Mouse (Mus musculus) CH12.LX (cell line): ENCODE data around the gene Psap. TPM values are rescaled to one million over a fixed set of nuclear protein-coding genes. Genes with fewer than 3 reads are reported as not detected.

ENCODE experiments used
- DNase-seq: peaks from one replicate; pipeline ENCODE4 v3.0.0-alpha.2; 2013; ENCODE audit errors: extremely low read depth
- H3K27ac ChIP-seq: 2 replicates; pipeline ENCODE4 v1.5.1; 2012; ENCODE audit warnings: low read depth, mild to moderate bottlenecking, control low read depth, moderate library complexity; ENCODE audit not compliant: insufficient read depth
- H3K27me3 ChIP-seq: replicated peaks from 2 replicates; pipeline ENCODE3; 2012; ENCODE audit warnings: inconsistent platforms
- H3K36me3 ChIP-seq, 2 experiments: replicated peaks in 1 of 2; 2 replicates each; pipeline versions ENCODE3 to v1.6.1; 2012; ENCODE audit warnings: inconsistent platforms in 1 of 2, low read length in 1 of 2, mild to moderate bottlenecking in 1 of 2, mixed read lengths in 1 of 2, moderate library complexity in 1 of 2; ENCODE audit not compliant: control insufficient read depth in 1 of 2, insufficient read depth in 1 of 2
- H3K4me1 ChIP-seq, 2 experiments: 2 replicates each; pipeline ENCODE4 v1.6.1; 2012; ENCODE audit warnings: inconsistent platforms in 1 of 2, moderate library complexity in 1 of 2; ENCODE audit not compliant: insufficient read depth in 2 of 2, control insufficient read depth in 1 of 2
- H3K4me2 ChIP-seq: 2 replicates; pipeline ENCODE4 v1.6.1; 2012; ENCODE audit warnings: low read depth, mild to moderate bottlenecking, control low read depth; ENCODE audit not compliant: poor library complexity, insufficient read depth, severe bottlenecking
- H3K4me3 ChIP-seq, 3 experiments: fragments of 150-350 bp in 1 of 3; sonication (generic) in 1 of 3; replicated peaks in 1 of 3; 2 replicates each; pipeline versions ENCODE3 to v1.5.1; 2011 to 2012; ENCODE audit warnings: low read depth in 2 of 3, low read length in 2 of 3, mild to moderate bottlenecking in 2 of 3, moderate library complexity in 2 of 3, control low read depth in 1 of 3, improper control_type of control experiment in 1 of 3, inconsistent platforms in 1 of 3, mixed read lengths in 1 of 3; ENCODE audit not compliant: poor library complexity in 1 of 3
- H3K79me2 ChIP-seq: replicated peaks from 2 replicates; pipeline ENCODE4 v1.6.1; 2012; ENCODE audit warnings: mild to moderate bottlenecking, moderate library complexity; ENCODE audit not compliant: control insufficient read depth, poor library complexity, insufficient read depth, severe bottlenecking; ENCODE audit errors: extremely low read depth
- H3K9ac ChIP-seq: 2 replicates; pipeline ENCODE4 v1.6.1; 2012; ENCODE audit warnings: low read depth, mild to moderate bottlenecking, control low read depth, moderate library complexity; ENCODE audit not compliant: insufficient read depth
- H3K9me3 ChIP-seq: replicated peaks from 2 replicates; pipeline ENCODE3; 2012; ENCODE audit warnings: low read length, inconsistent platforms, mixed read lengths
- CHD2 ChIP-seq: IDR thresholded peaks from 2 replicates; pipeline ENCODE4 v1.6.1; 2011; ENCODE audit warnings: low read length, improper control_type of control experiment
- E2F4 ChIP-seq: IDR thresholded peaks from 2 replicates; pipeline ENCODE4 v1.6.1; 2011; ENCODE audit warnings: low read depth, low read length, improper control_type of control experiment; ENCODE audit not compliant: insufficient replicate concordance
- ELF1 ChIP-seq: IDR thresholded peaks from 2 replicates; pipeline ENCODE4 v1.6.1; 2014; ENCODE audit warnings: low read depth, mild to moderate bottlenecking, inconsistent platforms, low read length, improper control_type of control experiment
- EP300 ChIP-seq: IDR thresholded peaks from 2 replicates; pipeline ENCODE4 v1.6.1; 2011; ENCODE audit warnings: low read length, improper control_type of control experiment
- GABPA ChIP-seq: IDR thresholded peaks from 2 replicates; pipeline ENCODE4 v1.6.1; 2012; ENCODE audit warnings: low read depth, low read length, improper control_type of control experiment, inconsistent platforms; ENCODE audit not compliant: insufficient replicate concordance
- HCFC1 ChIP-seq: IDR thresholded peaks from 2 replicates; pipeline ENCODE4 v1.6.1; 2012; ENCODE audit warnings: low read depth, mild to moderate bottlenecking, inconsistent platforms, low read length, improper control_type of control experiment
- NELFE ChIP-seq: IDR thresholded peaks from 2 replicates; pipeline ENCODE4 v1.6.1; 2011; ENCODE audit warnings: low read depth, low read length, improper control_type of control experiment
- NRF1 ChIP-seq: IDR thresholded peaks from 2 replicates; pipeline ENCODE4 v1.6.1; 2014; ENCODE audit warnings: low read depth, mild to moderate bottlenecking, inconsistent platforms, low read length, improper control_type of control experiment, moderate library complexity
- PAX5 ChIP-seq: IDR thresholded peaks from 2 replicates; pipeline ENCODE4 v1.6.1; 2012; ENCODE audit warnings: low read length, inconsistent platforms, mixed read lengths
- POLR2A ChIP-seq: IDR thresholded peaks from 2 replicates; pipeline ENCODE4 v1.6.1; 2011; ENCODE audit warnings: low read depth, mild to moderate bottlenecking, improper control_type of control experiment, low read length
- RAD21 ChIP-seq: IDR thresholded peaks from 2 replicates; pipeline ENCODE4 v1.6.1; 2011; ENCODE audit warnings: low read depth, mild to moderate bottlenecking, low read length, improper control_type of control experiment, moderate library complexity
- RCOR1 ChIP-seq: conservative IDR thresholded peaks from 2 replicates; pipeline ENCODE4 v1.6.1; 2012; ENCODE audit warnings: low read depth, mild to moderate bottlenecking, inconsistent platforms, low read length, improper control_type of control experiment
- SIN3A ChIP-seq: IDR thresholded peaks from 2 replicates; pipeline ENCODE4 v1.6.1; 2012; ENCODE audit warnings: low read length, improper control_type of control experiment, inconsistent platforms
- TBP ChIP-seq: conservative IDR thresholded peaks from 2 replicates; pipeline ENCODE4 v1.6.1; 2011; ENCODE audit warnings: low read depth, low read length, improper control_type of control experiment
- USF1 ChIP-seq: IDR thresholded peaks from 2 replicates; pipeline ENCODE4 v1.6.1; 2014; ENCODE audit warnings: low read depth, mild to moderate bottlenecking, inconsistent platforms, low read length, improper control_type of control experiment
- ZKSCAN1 ChIP-seq: IDR thresholded peaks from 2 replicates; pipeline ENCODE4 v1.6.1; 2012; ENCODE audit warnings: low read depth, inconsistent platforms, low read length, improper control_type of control experiment, borderline replicate concordance
- ZMIZ1 ChIP-seq: IDR thresholded peaks from 2 replicates; pipeline ENCODE4 v1.6.1; 2012; ENCODE audit warnings: low read depth, mild to moderate bottlenecking, inconsistent platforms, low read length, improper control_type of control experiment
- dilution Hi-C: fragments of 300-500 bp; cut with MboI; formaldehyde crosslinking; loops from 2 replicates; pipeline ENCODE4 v1.14.3; 2020; ENCODE audit warnings: low sequenced_read_pairs; ENCODE audit not compliant: extremely low pct_unique_long_range_greater_than_20kb, extremely low pct_ligation_motif_present
- in situ Hi-C: fragments of 300-500 bp; cut with MboI; formaldehyde crosslinking; loops from 3 replicates; pipeline ENCODE4 v1.14.3; 2019; ENCODE audit warnings: low sequenced_read_pairs, low pct_ligation_motif_present, low pct_unique_long_range_greater_than_20kb, mixed read lengths
- polyA plus RNA-seq: library from polyadenylated mRNA; unstranded; fragments of >175 nt; gene quantifications from 2 replicates; pipeline ENCODE4 v1.2.1, GENCODE M21; 2012; ENCODE audit warnings: low read depth; ENCODE audit not compliant: insufficient read length
- total RNA-seq, 2 experiments: library from RNA; depleted of rRNA; stranded (reverse); fragments of 300-350 nt in 1 of 2; fragments of >200 nt in 1 of 2; gene quantifications; 2 replicates each; pipeline ENCODE4 v1.2.3; 2012 to 2014

Psap gene
- total and polyA plus RNA-seq, 3 experiments, result 223 to 470 (median 300) TPM

DNA sequence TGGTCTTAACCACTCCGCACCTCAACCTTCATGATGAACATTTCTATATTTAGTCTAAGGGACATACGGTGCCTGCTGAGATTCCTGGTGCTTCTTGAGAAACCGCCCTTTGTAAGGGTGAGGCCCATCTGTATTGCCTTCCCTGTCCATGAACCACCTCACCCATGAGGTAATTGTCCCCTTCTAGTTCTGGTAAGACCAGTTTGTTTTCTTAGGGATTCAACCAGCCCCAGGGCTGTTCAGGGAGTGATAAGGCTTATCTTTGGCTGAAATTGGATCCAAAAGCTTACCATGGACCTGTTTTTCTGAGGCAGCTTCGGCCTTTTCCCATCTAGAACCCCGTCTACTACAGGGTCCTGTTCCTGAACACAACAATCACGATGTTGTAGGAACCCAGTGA, 21.3 kb upstream of the Psap start:
- no peaks in the 10 kb centered on the region for H3K9me3 ChIP-seq
- H3K36me3 ChIP-seq, result no peaks in the 10 kb centered on the region
- H3K79me2 ChIP-seq, result no peaks in the 10 kb centered on the region
- in situ Hi-C loops (no loop called here), dilution Hi-C loops (no loop called here)
- TF ChIP-seq CHD2, result no peak
- TF ChIP-seq POLR2A, result no peak
- no peak for TF ChIP-seq ZKSCAN1
- TF ChIP-seq NRF1, result no peak
- TF ChIP-seq EP300, result no peak
- TF ChIP-seq HCFC1, result no peak
- TF ChIP-seq SIN3A, result no peak
- TF ChIP-seq PAX5, result no peak
- no peak for TF ChIP-seq USF1
- TF ChIP-seq RAD21, result no peak
- no peak for TF ChIP-seq E2F4
- no peak for TF ChIP-seq NELFE
- TF ChIP-seq ELF1, result no peak
- no peak for TF ChIP-seq GABPA
- TF ChIP-seq TBP, result no peak
- DNase-seq, result no peak
- no peak overlapping the region for H3K4me3 ChIP-seq
- H3K9ac ChIP-seq, result no peak overlapping the region
- H3K4me1 ChIP-seq, result peaks cover 25 to 39% of the 10 kb centered on the region in 2 experiments
- no peaks in the 10 kb centered on the region for H3K27me3 ChIP-seq
- no peak overlapping the region for H3K4me2 ChIP-seq
- no peak overlapping the region for H3K27ac ChIP-seq

DNA sequence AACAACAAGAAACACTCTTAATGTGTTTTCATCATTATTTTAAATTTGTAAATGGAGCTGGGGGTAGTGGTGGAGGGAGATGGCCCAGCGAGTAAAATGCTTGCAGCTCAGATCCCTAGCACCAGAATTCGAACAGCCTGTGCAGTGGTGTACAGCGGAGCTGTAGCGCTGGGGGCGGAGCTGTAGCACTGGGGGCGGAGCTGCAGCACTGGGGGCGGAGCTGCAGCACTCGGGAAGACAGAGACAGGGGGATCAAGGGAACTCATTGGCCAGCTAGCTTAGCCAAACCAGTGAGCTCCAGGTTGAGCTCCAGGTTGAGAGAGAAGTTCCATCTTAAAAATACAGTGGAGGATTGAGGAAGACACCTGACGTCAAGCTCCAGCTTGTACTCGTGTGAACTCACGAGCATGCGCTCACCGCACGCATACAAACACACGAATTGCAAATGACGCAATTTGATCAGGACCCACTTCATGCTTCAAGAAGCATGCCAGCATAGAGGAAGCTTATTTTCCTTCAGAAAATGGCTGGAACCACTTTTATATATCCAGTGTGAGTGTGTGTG, 20.1 kb upstream of the Psap start:
- Histone ChIP-seq H3K36me3 (no peaks in the 10 kb centered on the region), H3K4me1 (peaks cover 27 to 46% of the 10 kb centered on the region in 2 experiments), H3K9ac (no peak overlapping the region), H3K27ac (no peak overlapping the region), H3K4me3 (no peak overlapping the region), H3K9me3 (no peaks in the 10 kb centered on the region), H3K4me2 (no peak overlapping the region), H3K79me2 (no peaks in the 10 kb centered on the region), H3K27me3 (no peaks in the 10 kb centered on the region)
- no peak for DNase-seq
- no peak for TF ChIP-seq PAX5
- TF ChIP-seq RCOR1, result no peak
- no peak for TF ChIP-seq ZMIZ1
- TF ChIP-seq POLR2A, result no peak
- TF ChIP-seq HCFC1, result no peak
- in situ Hi-C loops, result no loop called here
- dilution Hi-C loops, result no loop called here
